Mouse (Mus musculus) limb, embryonic 15.5 days (tissue): ENCODE data around the gene Acta2. TPM values are rescaled to one million over a fixed set of nuclear protein-coding genes. Genes with fewer than 3 reads are reported as not detected.

Experiments used
- ATAC-seq: fragments of 200-750 bp; cut with Nextera tagmentation; 2 replicates; pipeline ENCODE4 v1.8.0; 2017; ENCODE audit warnings: low read depth, moderate TSS enrichment; ENCODE audit not compliant: insufficient number of reproducible peaks, low FRiP score, low TSS enrichment
- H3K27ac ChIP-seq: fragments of 300-500 bp; sonication (generic); 2 replicates; pipeline ENCODE4 v1.5.1; 2015; ENCODE audit warnings: moderate library complexity, mild to moderate bottlenecking, inconsistent platforms
- H3K27me3 ChIP-seq: fragments of 300-500 bp; sonication (generic); 2 replicates; pipeline ENCODE4 v1.6.1; 2015; ENCODE audit warnings: inconsistent platforms
- H3K36me3 ChIP-seq: fragments of 300-500 bp; sonication (generic); 2 replicates; pipeline ENCODE4 v1.6.1; 2015; ENCODE audit warnings: inconsistent platforms
- H3K4me1 ChIP-seq: fragments of 300-500 bp; sonication (generic); 2 replicates; pipeline ENCODE4 v1.6.1; 2015; ENCODE audit warnings: inconsistent platforms
- H3K4me2 ChIP-seq: fragments of 300-500 bp; sonication (generic); 2 replicates; pipeline ENCODE4 v1.6.1; 2015; ENCODE audit warnings: mild to moderate bottlenecking, inconsistent platforms
- H3K4me3 ChIP-seq: fragments of 300-500 bp; sonication (generic); 2 replicates; pipeline ENCODE4 v1.5.1; 2015; ENCODE audit warnings: mild to moderate bottlenecking, inconsistent platforms
- H3K9ac ChIP-seq: fragments of 300-500 bp; sonication (generic); 2 replicates; pipeline ENCODE4 v1.6.1; 2015; ENCODE audit warnings: inconsistent platforms
- H3K9me3 ChIP-seq: fragments of 300-500 bp; sonication (generic); 2 replicates; pipeline ENCODE4 v1.6.1; 2016; ENCODE audit warnings: inconsistent platforms
- whole genome bisulfite sequencing: fragments of 180-500 bp; shearing (Covaris S2); methylation state at CpG from one replicate; pipeline ENCODE4 v1.1.7; 2015; 5-methylcytosine and 5-hydroxymethylcytosine counted together
- polyA plus RNA-seq: library from polyadenylated mRNA; unstranded; fragments of >200 nt; fragmentation: Nextera tagmentation; extraction: Ambion mirVana; gene quantifications from 2 replicates; pipeline ENCODE4 v1.2.1, GENCODE M21; 2015

The Acta2 gene
- polyA plus RNA-seq, 1 experiment from 2014 or later, result 223 TPM

- H3K27me3 ChIP-seq, result no peaks in the 10 kb centered on the region
- peaks cover 16% of the 10 kb centered on the region; the same call in 1 of the 2 replicates for H3K36me3 ChIP-seq
- ATAC-seq, result no peak
- H3K9me3 ChIP-seq, result no peaks in the 10 kb centered on the region
- H3K4me3 ChIP-seq, result no peak overlapping the region
- 0 out of 2 replicates have a peak, but pooled peaks cover 3% of the 10 kb centered on the region for H3K4me1 ChIP-seq
- H3K27ac ChIP-seq, result no peak overlapping the region
- no peak overlapping the region for H3K9ac ChIP-seq
- no peak overlapping the region for H3K4me2 ChIP-seq
- WGBS, result 67% methylated on average over 15 of the region's 15 CpGs
Measured at GRCm38 (mm10) chr19:34241247-34241915, 14.0 kb downstream of the Acta2 start.

DNA sequence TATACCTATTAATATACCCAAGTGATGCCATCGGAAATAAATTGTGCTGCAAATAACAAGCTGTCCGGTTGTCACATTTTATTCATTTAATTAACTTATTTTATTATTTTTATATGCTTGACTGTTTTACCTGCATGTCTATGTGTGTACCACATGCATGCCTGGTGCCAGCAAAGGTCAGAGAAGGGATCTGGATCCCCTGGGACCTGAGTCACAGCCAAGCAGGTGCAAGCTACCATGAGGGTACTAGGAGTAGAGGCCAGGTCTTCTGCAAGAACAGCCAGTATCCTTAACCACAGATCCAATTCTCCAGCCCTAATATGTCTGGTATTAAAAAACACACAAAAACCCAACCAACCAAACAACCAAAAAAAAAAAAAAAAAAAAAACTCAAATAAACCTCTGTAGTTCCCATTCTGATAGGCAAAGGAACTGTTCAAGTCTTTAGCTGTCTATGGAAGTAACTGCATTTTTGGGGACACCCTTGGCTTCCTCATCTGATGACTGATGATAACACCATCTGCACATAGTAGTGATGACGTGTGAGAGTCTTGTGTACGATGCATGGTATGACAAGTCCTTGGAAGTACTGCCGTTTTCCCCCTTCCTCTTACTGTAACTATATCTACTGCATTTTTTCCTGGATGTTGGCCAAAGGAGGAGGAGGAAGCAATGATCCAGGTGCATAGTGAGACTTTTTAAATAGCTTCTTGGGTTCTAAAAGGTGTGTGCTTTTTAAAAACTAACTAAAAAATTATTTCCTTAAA, 14.9 kb downstream of the Acta2 start:
- Histone ChIP-seq H3K36me3 (peaks cover 16% of the 10 kb centered on the region; the same call in 1 of the 2 replicates), H3K4me2 (no peak overlapping the region), H3K9me3 (no peaks in the 10 kb centered on the region), H3K4me3 (no peak overlapping the region), H3K9ac (no peak overlapping the region), H3K27ac (no peak overlapping the region), H3K4me1 (0 out of 2 replicates have a peak, but pooled peaks cover 3% of the 10 kb centered on the region), H3K27me3 (no peaks in the 10 kb centered on the region)
- 88% methylated on average over 5 of the region's 5 CpGs for WGBS
- no peak for ATAC-seq

DNA sequence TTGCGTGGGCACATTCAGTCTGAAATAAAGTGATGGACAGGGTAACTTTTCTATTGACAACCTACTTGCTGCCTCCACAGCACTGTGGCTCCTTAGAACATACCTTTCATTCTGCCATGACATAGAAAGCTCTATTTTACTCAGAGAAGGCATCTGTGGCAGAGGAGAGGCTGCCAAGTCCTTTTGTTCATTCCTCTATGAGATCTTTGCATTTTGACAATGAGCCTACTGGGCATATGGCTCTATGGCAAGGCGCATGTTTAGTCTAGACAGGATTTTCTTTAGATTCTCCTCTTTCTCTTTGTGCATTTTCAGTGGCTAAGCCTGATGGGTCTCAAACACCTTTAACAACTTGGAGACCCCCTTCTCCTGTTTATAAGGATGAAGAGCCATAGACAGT, 17.6 kb downstream of the Acta2 start:
- WGBS, result 99% methylated on average over 2 of the region's 2 CpGs
- H3K27ac ChIP-seq, result no peak overlapping the region
- ATAC-seq, result no peak
- H3K4me2 ChIP-seq, result no peak overlapping the region
- H3K27me3 ChIP-seq, result no peaks in the 10 kb centered on the region
- no peak overlapping the region for H3K4me3 ChIP-seq
- no peak overlapping the region for H3K9ac ChIP-seq
- no peaks in the 10 kb centered on the region for H3K4me1 ChIP-seq
- no peaks in the 10 kb centered on the region for H3K9me3 ChIP-seq
- H3K36me3 ChIP-seq, result peaks cover 16% of the 10 kb centered on the region; the same call in 1 of the 2 replicates

DNA sequence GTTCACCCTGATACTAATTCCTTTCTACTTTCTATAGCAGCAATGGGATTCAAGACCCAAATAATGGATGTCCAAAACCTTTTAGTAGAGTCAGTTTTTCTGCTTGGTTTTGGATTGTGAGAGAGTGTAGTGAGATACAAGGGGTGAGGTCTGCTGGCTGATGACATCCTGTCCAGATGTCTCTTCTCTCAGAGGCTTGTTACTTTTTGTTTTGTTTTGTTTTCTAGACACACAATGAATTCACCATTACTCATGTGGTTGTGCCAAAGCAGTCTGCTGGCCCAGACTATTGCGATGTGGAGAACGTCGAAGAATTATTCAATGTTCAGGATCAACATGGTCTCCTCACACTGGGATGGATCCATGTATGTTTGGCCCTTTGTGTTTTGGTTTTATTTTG, 19.3 kb downstream of the Acta2 start:
- Histone ChIP-seq H3K36me3 (peaks cover 16% of the 10 kb centered on the region; the same call in 1 of the 2 replicates), H3K4me1 (0 out of 2 replicates have a peak, but pooled peaks cover 3% of the 10 kb centered on the region), H3K27ac (no peak overlapping the region), H3K4me2 (no peak overlapping the region), H3K9ac (no peak overlapping the region), H3K27me3 (no peaks in the 10 kb centered on the region), H3K9me3 (no peaks in the 10 kb centered on the region), H3K4me3 (no peak overlapping the region)
- 95% methylated on average over 3 of the region's 3 CpGs for WGBS
- ATAC-seq, result no peak

GRCm38 (mm10) chr19:34233944-34234343, 21.4 kb downstream of the Acta2 start:
- Histone ChIP-seq H3K9ac (no peak overlapping the region), H3K4me2 (no peak overlapping the region), H3K27me3 (no peaks in the 10 kb centered on the region), H3K36me3 (peaks cover 14% of the 10 kb centered on the region; the same call in 1 of the 2 replicates), H3K4me3 (no peak overlapping the region), H3K27ac (no peak overlapping the region), H3K9me3 (no peaks in the 10 kb centered on the region), H3K4me1 (0 out of 2 replicates have a peak, but pooled peaks cover 3% of the 10 kb centered on the region)
- 51% methylated on average over 14 of the region's 14 CpGs for WGBS
- no peak for ATAC-seq

GRCm38 (mm10) chr19:34232326-34232725, 23.1 kb downstream of the Acta2 start:
- Histone ChIP-seq H3K4me1 (0 out of 2 replicates have a peak, but pooled peaks cover 3% of the 10 kb centered on the region), H3K4me3 (no peak overlapping the region), H3K27ac (no peak overlapping the region), H3K36me3 (0 out of 2 replicates have a peak, but pooled peaks cover 4% of the 10 kb centered on the region), H3K27me3 (no peaks in the 10 kb centered on the region), H3K9ac (no peak overlapping the region), H3K4me2 (no peak overlapping the region), H3K9me3 (no peaks in the 10 kb centered on the region)
- WGBS, result 66% methylated on average over 5 of the region's 5 CpGs
- no peak for ATAC-seq

DNA sequence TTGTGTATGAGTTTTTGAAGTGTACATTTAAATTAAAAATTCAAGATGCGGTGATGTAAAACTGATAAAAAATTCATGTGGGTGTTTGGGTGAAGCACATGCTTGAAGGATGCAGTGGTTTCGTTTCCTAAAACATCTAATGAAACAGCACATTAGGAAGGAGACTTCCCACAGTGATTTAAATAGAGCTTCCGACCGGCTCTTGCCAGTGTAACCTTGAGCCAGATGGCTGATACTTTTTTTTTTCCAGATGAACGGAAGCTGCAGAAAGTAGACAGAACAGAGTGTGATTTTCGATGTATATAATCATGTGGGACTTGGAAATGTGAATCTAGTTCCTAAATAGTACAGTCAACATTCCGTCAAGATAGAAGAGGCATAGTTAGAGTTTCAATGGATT, 23.8 kb downstream of the Acta2 start:
- 43% methylated on average over 7 of the region's 7 CpGs for WGBS
- ATAC-seq, result no peak
- H3K9me3 ChIP-seq, result no peaks in the 10 kb centered on the region

GRCm38 (mm10) chr19:34222805-34223204, 32.6 kb downstream of the Acta2 start:
- Histone ChIP-seq H3K36me3 (peaks cover 9% of the 10 kb centered on the region), H3K27me3 (no peaks in the 10 kb centered on the region), H3K4me1 (no peaks in the 10 kb centered on the region)

More for the DNA sequence above, 23.8 kb downstream of the Acta2 start:
- Histone ChIP-seq H3K4me2 (no peak overlapping the region), H3K4me1 (0 out of 2 replicates have a peak, but pooled peaks cover 3% of the 10 kb centered on the region), H3K9ac (no peak overlapping the region), H3K27ac (no peak overlapping the region), H3K36me3 (peaks cover 6% of the 10 kb centered on the region), H3K4me3 (no peak overlapping the region), H3K27me3 (no peaks in the 10 kb centered on the region)

DNA sequence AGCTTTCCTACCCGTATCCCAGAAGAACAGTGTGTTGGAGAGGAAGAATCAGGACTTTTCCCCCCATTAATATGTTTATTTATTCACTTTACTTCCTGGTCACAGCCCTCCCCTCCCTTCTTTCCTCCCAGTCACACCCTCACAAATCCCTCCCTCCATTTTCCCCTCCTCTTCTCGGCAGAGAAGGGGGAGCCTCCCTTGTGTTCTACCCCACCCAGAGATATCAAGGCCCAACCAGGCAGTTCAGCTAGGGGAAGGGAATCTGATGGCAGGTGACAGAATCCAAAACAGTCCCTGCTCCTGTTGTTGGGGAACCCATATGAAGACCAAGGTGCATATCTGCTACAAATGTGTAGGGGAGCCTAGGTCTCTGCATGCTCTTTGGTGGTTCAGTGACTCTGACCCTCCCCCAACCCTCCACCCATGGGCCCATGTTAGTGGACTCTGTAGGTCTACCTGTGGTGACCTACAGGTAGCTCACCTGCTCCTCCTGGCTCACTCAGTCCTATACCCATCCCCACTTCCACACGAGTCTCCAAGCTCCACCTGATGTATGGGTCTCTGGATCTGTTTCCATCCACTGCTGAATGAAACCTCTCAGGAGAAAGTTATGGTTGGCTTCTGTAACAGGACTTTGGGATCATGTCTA, 34.5 kb downstream of the Acta2 start:
- Histone ChIP-seq H3K9ac (no peak overlapping the region), H3K4me3 (no peak overlapping the region), H3K9me3 (no peaks in the 10 kb centered on the region), H3K36me3 (0 out of 2 replicates have a peak, but pooled peaks cover 2% of the 10 kb centered on the region), H3K4me2 (no peak overlapping the region), H3K4me1 (0 out of 2 replicates have a peak, but pooled peaks cover 2% of the 10 kb centered on the region), H3K27me3 (no peaks in the 10 kb centered on the region), H3K27ac (no peak overlapping the region)
- no peak for ATAC-seq
- 80% methylated on average over 3 of the region's 3 CpGs for WGBS

More at GRCm38 (mm10) chr19:34222805-34223204, 32.6 kb downstream of the Acta2 start:
- 86% methylated on average over 3 of the region's 3 CpGs for WGBS
- H3K9ac ChIP-seq, result no peak overlapping the region
- no peak for ATAC-seq
- no peak overlapping the region for H3K27ac ChIP-seq
- no peaks in the 10 kb centered on the region for H3K9me3 ChIP-seq
- no peak overlapping the region for H3K4me2 ChIP-seq
- H3K4me3 ChIP-seq, result no peak overlapping the region

DNA sequence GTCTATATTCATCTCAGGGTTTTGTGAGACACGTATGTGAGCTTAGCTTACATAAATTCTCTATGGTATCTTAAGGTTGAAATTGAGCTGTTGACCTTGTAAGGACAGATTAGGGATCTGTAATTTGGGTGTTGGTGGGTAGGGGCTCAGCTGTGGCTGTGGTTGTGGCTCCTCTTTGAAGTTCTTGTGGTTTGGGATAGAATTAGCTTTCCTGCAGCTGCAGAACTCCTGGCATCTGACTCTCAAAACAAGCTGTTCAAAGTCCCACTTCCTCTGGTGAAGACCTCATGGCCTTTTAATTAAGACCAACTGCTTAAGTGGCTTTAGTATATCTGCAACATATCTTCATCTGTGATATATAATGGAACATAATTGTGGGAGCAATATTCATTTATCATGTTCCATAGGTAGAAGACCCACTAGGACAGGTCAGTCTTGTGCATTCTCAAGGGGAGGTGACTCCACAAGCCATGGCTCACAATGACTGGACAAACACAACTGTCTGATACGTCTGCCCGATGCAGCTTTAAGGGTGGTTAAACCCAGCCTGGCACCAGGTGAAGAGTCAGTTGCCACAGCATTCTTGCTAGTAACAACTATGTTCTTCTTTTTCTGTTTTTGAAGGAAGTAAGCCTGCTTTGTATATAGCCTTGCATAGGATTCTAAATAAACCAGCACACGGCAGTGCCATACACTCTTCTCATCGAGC, 36.0 kb downstream of the Acta2 start:
- Histone ChIP-seq H3K27me3 (no peaks in the 10 kb centered on the region), H3K4me2 (no peak overlapping the region), H3K9me3 (no peaks in the 10 kb centered on the region), H3K27ac (no peak overlapping the region), H3K9ac (no peak overlapping the region), H3K36me3 (0 out of 2 replicates have a peak, but pooled peaks cover 2% of the 10 kb centered on the region), H3K4me1 (0 out of 2 replicates have a peak, but pooled peaks cover 2% of the 10 kb centered on the region), H3K4me3 (no peak overlapping the region)
- 75% methylated on average over 5 of the region's 5 CpGs for WGBS
- ATAC-seq, result no peak

DNA sequence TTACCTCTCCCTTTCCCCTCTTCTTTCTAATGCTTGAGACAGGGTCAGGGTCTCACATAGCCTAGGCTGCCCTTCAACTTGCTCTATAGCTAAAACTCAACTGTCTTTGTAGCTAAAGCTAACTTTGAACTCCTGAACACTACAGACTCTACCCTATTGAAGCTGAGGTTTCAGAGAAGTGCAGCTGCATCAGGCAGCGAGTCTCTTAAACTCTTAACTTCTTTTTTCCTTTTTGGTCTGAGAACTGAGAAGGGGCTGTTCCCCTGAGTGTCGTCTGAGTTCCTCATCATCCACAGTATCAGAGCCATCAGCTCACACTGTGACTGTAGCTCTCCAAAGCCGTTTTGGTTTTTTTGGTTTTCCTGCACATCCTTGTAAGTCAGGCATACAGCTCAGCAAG, 37.6 kb downstream of the Acta2 start:
- no peak for ATAC-seq
- Histone ChIP-seq H3K4me3 (no peak overlapping the region), H3K27me3 (no peaks in the 10 kb centered on the region), H3K4me2 (no peak overlapping the region), H3K9ac (no peak overlapping the region), H3K4me1 (0 out of 2 replicates have a peak, but pooled peaks cover 2% of the 10 kb centered on the region), H3K36me3 (0 out of 2 replicates have a peak, but pooled peaks cover 2% of the 10 kb centered on the region), H3K9me3 (no peaks in the 10 kb centered on the region), H3K27ac (no peak overlapping the region)
- WGBS, result 82% methylated on average over 3 of the region's 3 CpGs
